In the genomic region with DNA sequence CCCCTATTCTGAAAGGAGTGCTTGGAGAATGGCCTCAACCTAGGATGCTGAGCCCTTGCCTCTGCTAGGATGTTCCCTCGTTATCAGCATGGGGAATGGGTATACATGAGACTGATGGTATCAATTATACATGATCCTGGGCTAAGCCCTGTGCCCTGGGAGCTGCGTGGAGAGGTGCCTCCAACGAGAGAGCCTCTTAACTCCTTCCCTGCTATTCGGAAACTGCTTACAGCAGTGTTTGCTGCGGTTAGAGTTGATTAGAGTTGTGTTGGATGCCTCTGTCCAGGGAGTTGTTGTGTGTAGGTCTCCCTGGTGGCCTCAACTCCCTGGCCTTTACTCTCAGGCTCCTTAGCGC, we compare ENCODE assay signal across 13 mouse cellular contexts. TPM values are rescaled to one million over a fixed set of nuclear protein-coding genes. Genes with fewer than 3 reads are reported as not detected.
DNase-seq lines count a peak whose midpoint lies in the region; ATAC-seq and TF ChIP-seq lines count a peak whose summit lies in the region.
"Had no signal": no experiment of that assay in that cellular context is flagged by ENCODE, and none has a peak within 500 bp of the region (broad histone marks: within the 10 kb centered on the region; RNA-seq: fewer than 3 reads in every experiment).

No protein-coding gene starts in this region.

- no peaks in the 10 kb centered on the region for H3K9me3 ChIP-seq in heart, embryonic 11.5 days (replicated peaks; ENCODE audit: control insufficient read depth, low read length)
- no peaks in the 10 kb centered on the region for H3K9me3 ChIP-seq in kidney, embryonic 16.5 days (ENCODE audit: low read length)
- no peaks in the 10 kb centered on the region for H3K9me3 ChIP-seq in intestine, embryonic 16.5 days (ENCODE audit: control insufficient read depth, low read length)
- H3K9me3 ChIP-seq in liver, postnatal 0 days (ENCODE audit: low read length) = no peaks in the 10 kb centered on the region
- H3K9me3 ChIP-seq: forebrain, embryonic 13.5 days; midbrain, embryonic 15.5 days had no signal

- no peak for DNase-seq in heart, postnatal 14 days
- no peak for DNase-seq in kidney, postnatal 25 days
- no peak for DNase-seq in liver, postnatal 0 days
- no peak for DNase-seq in layer of hippocampus, adult 8-10 months (ENCODE audit: low spot score in 2 of 2)
- no peak for DNase-seq in left cerebral cortex, postnatal 25 days (ENCODE audit: low spot score in 2 of 2)
- DNase-seq: cerebellum, adult 18-20 months; lung, postnatal 14 days had no signal

- H3K4me3 ChIP-seq in heart, embryonic 11.5 days (ENCODE audit: low read depth, low read length) = no peak overlapping the region
- H3K4me3 ChIP-seq in kidney, embryonic 16.5 days (ENCODE audit: low read length) = no peak overlapping the region
- H3K4me3 ChIP-seq in intestine, embryonic 16.5 days (ENCODE audit: low read length) = no peak overlapping the region
- no peak overlapping the region for H3K4me3 ChIP-seq in liver, postnatal 0 days (ENCODE audit: low read depth, low read length)
- H3K4me3 ChIP-seq: forebrain, embryonic 13.5 days; midbrain, embryonic 15.5 days had no signal

- intact Hi-C loops in heart, postnatal 14 days (cut with DNase I) = no loop called here
- intact Hi-C loops in left cerebral cortex, postnatal 25 days (cut with DNase I) = no loop called here

- no peaks in the 10 kb centered on the region for H3K36me3 ChIP-seq in heart, embryonic 11.5 days (ENCODE audit: control insufficient read depth, insufficient read depth, low read length)
- H3K36me3 ChIP-seq in kidney, embryonic 16.5 days (ENCODE audit: insufficient read depth, low read length) = no peaks in the 10 kb centered on the region
- no peaks in the 10 kb centered on the region for H3K36me3 ChIP-seq in intestine, embryonic 16.5 days (ENCODE audit: control insufficient read depth, insufficient read depth, low read length)
- no peaks in the 10 kb centered on the region for H3K36me3 ChIP-seq in liver, postnatal 0 days (replicated peaks; ENCODE audit: insufficient read depth, low read length)
- H3K36me3 ChIP-seq: midbrain, embryonic 15.5 days had no signal

- H3K4me1 ChIP-seq in heart, embryonic 11.5 days (ENCODE audit: control insufficient read depth, insufficient read depth, low read length) = peaks cover 12% of the 10 kb centered on the region
- H3K4me1 ChIP-seq in kidney, embryonic 16.5 days (ENCODE audit: insufficient read depth, low read length) = peaks cover 19% of the 10 kb centered on the region; the same call in 1 of the 2 replicates
- H3K4me1 ChIP-seq in intestine, embryonic 16.5 days (ENCODE audit: control insufficient read depth, insufficient read depth, low read length) = peaks cover 8% of the 10 kb centered on the region; the same call in 1 of the 2 replicates
- H3K4me1 ChIP-seq in liver, postnatal 0 days (ENCODE audit: insufficient read depth) = peaks cover 5% of the 10 kb centered on the region; the same call in 1 of the 2 replicates

- H3K9ac ChIP-seq in heart, embryonic 11.5 days (ENCODE audit: low read depth, low read length) = peak overlapping the region; percentile 34; the same call in 1 of the 2 replicates
- H3K9ac ChIP-seq in kidney, embryonic 16.5 days (replicated peaks; ENCODE audit: low read length) = peak overlapping the region; percentile 31; the same call in 1 of the 2 replicates
- no peak overlapping the region for H3K9ac ChIP-seq in intestine, embryonic 16.5 days (ENCODE audit: low read depth, low read length)
- H3K9ac ChIP-seq in liver, postnatal 0 days (replicated peaks) = 0 out of 2 replicates have a peak overlapping the region, but pooled peaks have one; percentile 2
- H3K9ac ChIP-seq: forebrain, embryonic 13.5 days; midbrain, embryonic 15.5 days had no signal

- peak overlapping the region; percentile 50 for H3K4me2 ChIP-seq in heart, embryonic 11.5 days
- peak overlapping the region; percentile 44 for H3K4me2 ChIP-seq in kidney, embryonic 16.5 days (replicated peaks; ENCODE audit: low read depth, low read length)
- H3K4me2 ChIP-seq in intestine, embryonic 16.5 days (ENCODE audit: low read depth, low read length) = 0 out of 2 replicates have a peak overlapping the region, but pooled peaks have one; percentile 41
- H3K4me2 ChIP-seq in liver, postnatal 0 days (ENCODE audit: low read depth, low read length) = peak overlapping the region; percentile 50
- H3K4me2 ChIP-seq: forebrain, embryonic 13.5 days; midbrain, embryonic 15.5 days had no signal

- peaks cover 15% of the 10 kb centered on the region; the same call in 1 of the 2 replicates for H3K27me3 ChIP-seq in heart, embryonic 11.5 days (ENCODE audit: control insufficient read depth, insufficient read depth, low read length)
- H3K27me3 ChIP-seq in kidney, embryonic 16.5 days (ENCODE audit: insufficient read depth, low read length) = no peaks in the 10 kb centered on the region
- H3K27me3 ChIP-seq in intestine, embryonic 16.5 days (replicated peaks; ENCODE audit: control insufficient read depth, insufficient read depth, low read length) = no peaks in the 10 kb centered on the region
- no peaks in the 10 kb centered on the region for H3K27me3 ChIP-seq in liver, postnatal 0 days (ENCODE audit: insufficient read depth, low read length)
- H3K27me3 ChIP-seq: midbrain, embryonic 15.5 days; Patski had no signal

- TF ChIP-seq EP300 in liver, postnatal 0 days (IDR thresholded peaks at IDR 0.05; ENCODE audit: low read depth) = no peak

- TF ChIP-seq CTCF in liver, postnatal 0 days (IDR thresholded peaks at IDR 0.05; ENCODE audit: low read depth) = no peak

- no peak for ATAC-seq in heart, embryonic 11.5 days (replicated peaks; ENCODE audit: insufficient number of reproducible peaks, low FRiP score, low TSS enrichment)
- no peak; the same call in 1 of the 2 replicates for ATAC-seq in kidney, embryonic 16.5 days (ENCODE audit: low FRiP score, low TSS enrichment)
- no peak; the same call in 1 of the 2 replicates for ATAC-seq in intestine, embryonic 16.5 days
- peak; percentile 26 for ATAC-seq in liver, postnatal 0 days
- ATAC-seq: forebrain, embryonic 13.5 days; midbrain, embryonic 15.5 days had no signal

- H3K27ac ChIP-seq in heart, embryonic 11.5 days (ENCODE audit: low read depth, low read length) = no peak overlapping the region
- peak overlapping the region; percentile 90 for H3K27ac ChIP-seq in kidney, embryonic 16.5 days (ENCODE audit: low read length)
- peak overlapping the region; percentile 94 for H3K27ac ChIP-seq in intestine, embryonic 16.5 days (ENCODE audit: low read length)
- peak overlapping the region; percentile 82 for H3K27ac ChIP-seq in liver, postnatal 0 days (ENCODE audit: low read depth)
- H3K27ac ChIP-seq: forebrain, embryonic 13.5 days; midbrain, embryonic 15.5 days had no signal

- 8% methylated on average over 6 of the region's 6 CpGs for WGBS in heart, embryonic 11.5 days (ENCODE audit: insufficient replicate concordance)
- WGBS in kidney, embryonic 16.5 days = 13% methylated on average over 6 of the region's 6 CpGs
- WGBS in intestine, embryonic 16.5 days = 17% methylated on average over 6 of the region's 6 CpGs
- 15% methylated on average over 6 of the region's 6 CpGs for WGBS in liver, postnatal 0 days (ENCODE audit: insufficient replicate concordance)

RNA-seq across cellular contexts. Expression of a gene that starts 41.4 kb away (rescaled TPM):
- 67.1 and 82.0 TPM in 2 replicates for polyA plus RNA-seq in heart, embryonic 11.5 days (2014; fragmentation: Nextera tagmentation; extraction: Ambion mirVana)
- total RNA-seq in heart, postnatal 14 days (2021) = 10 to 100 TPM; 15.7 to 22.7 TPM
- polyA plus RNA-seq in kidney, embryonic 16.5 days (2015; fragmentation: Nextera tagmentation; extraction: Ambion mirVana) = 50.1 and 68.9 TPM in 2 replicates
- 57.1 and 58.4 TPM in 2 replicates for polyA plus RNA-seq in intestine, embryonic 16.5 days (2015; fragmentation: Nextera tagmentation; extraction: Ambion mirVana)
- 18.8 and 21.6 TPM in 2 replicates for polyA plus RNA-seq in liver, postnatal 0 days (2015; fragmentation: Nextera tagmentation; extraction: Ambion mirVana)
- 10 to 100 TPM in 2 of 4 experiments, 1 to 10 TPM in 2; 7.6 to 12.1 (median 9.9) TPM for total RNA-seq in layer of hippocampus, adult 8-10 months (2022)
- total RNA-seq in left cerebral cortex, postnatal 25 days (2021) = 10 to 100 TPM in 1 of 2 experiments, 1 to 10 TPM in 1; 8.1 to 12.1 TPM
